Mouse (Mus musculus): ENCODE data around the gene Zfp384.

DNA sequence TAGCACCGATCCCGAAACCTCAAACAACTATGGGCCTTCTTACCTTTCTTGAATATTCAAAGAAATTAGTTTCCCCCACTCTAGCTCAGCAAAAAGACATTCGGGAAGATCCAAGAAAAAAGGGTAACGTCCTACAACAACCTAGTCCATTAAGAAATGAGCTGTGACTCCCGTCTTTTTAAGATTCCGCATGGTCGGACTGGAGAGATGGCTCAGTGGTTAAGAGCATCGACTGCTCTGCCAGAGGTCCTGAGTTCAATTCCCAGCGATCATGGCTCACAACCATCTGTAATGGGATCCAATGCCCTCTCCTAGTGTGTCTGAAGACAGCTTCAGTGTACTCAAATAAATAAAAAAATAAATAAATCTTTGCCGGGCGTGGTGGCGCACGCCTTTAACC lies 885 bp upstream of the Zfp384 start:
- no peak for TF ChIP-seq CTCF (IDR thresholded peaks at IDR 0.05; ENCODE audit: low read depth)
- TF ChIP-seq EP300 (IDR thresholded peaks at IDR 0.05; ENCODE audit: low read depth), result no peak

Data from heart, postnatal 0 days (tissue).